Mouse (Mus musculus) G1E (cell line): Measurements from ENCODE around the gene Ublcp1. TPM values are rescaled to one million over a fixed set of nuclear protein-coding genes. Genes with fewer than 3 reads are reported as not detected.

Experiments
- ATAC-seq: 2 replicates; pipeline ENCODE4 v1.8.0; 2016; ENCODE audit warnings: mild to moderate bottlenecking; ENCODE audit not compliant: insufficient number of reproducible peaks, poor library complexity, low FRiP score, severe bottlenecking; ENCODE audit errors: extremely low read depth
- DNase-seq: peaks from one replicate; pipeline ENCODE4 v3.0.0; 2012; ENCODE audit warnings: low spot score
- H3K27me3 ChIP-seq: 2 replicates; pipeline ENCODE4 v1.6.1; 2012; ENCODE audit warnings: mild to moderate bottlenecking, low read length, inconsistent platforms; ENCODE audit not compliant: insufficient read depth
- H3K36me3 ChIP-seq: replicated peaks from 2 replicates; pipeline ENCODE3; 2012; ENCODE audit warnings: mild to moderate bottlenecking, inconsistent platforms
- H3K4me1 ChIP-seq: 2 replicates; pipeline ENCODE4 v1.6.1; 2012; ENCODE audit warnings: low read depth, low read length, inconsistent platforms, mixed read lengths; ENCODE audit not compliant: insufficient read depth
- H3K4me3 ChIP-seq: 2 replicates; pipeline ENCODE4 v1.5.1; 2012; ENCODE audit warnings: low read depth, mild to moderate bottlenecking, inconsistent platforms, low read length, moderate library complexity, mixed read lengths
- H3K9me3 ChIP-seq: replicated peaks from 2 replicates; pipeline ENCODE4 v1.6.1; 2012; ENCODE audit warnings: inconsistent platforms
- CTCF ChIP-seq: IDR thresholded peaks from 2 replicates; pipeline ENCODE4 v1.5.1; 2012; ENCODE audit warnings: low read depth, low read length, inconsistent platforms, mixed read lengths
- GATA1 ChIP-seq: IDR thresholded peaks from 2 replicates; pipeline ENCODE4 v1.6.1; 2012; ENCODE audit warnings: borderline replicate concordance, low read length, inconsistent platforms, mixed read lengths
- GATA2 ChIP-seq: IDR thresholded peaks from 2 replicates; pipeline ENCODE4 v1.6.1; 2012; ENCODE audit warnings: low read depth, low read length, inconsistent platforms, borderline replicate concordance
- POLR2AphosphoS5 ChIP-seq: IDR thresholded peaks from 2 replicates; pipeline ENCODE4 v1.6.1; 2012; ENCODE audit warnings: low read depth, low read length, inconsistent platforms; ENCODE audit not compliant: insufficient replicate concordance
- TAL1 ChIP-seq: conservative IDR thresholded peaks from 2 replicates; pipeline ENCODE4 v1.6.1; 2012; ENCODE audit warnings: low read depth, low read length, inconsistent platforms, mixed read lengths
- polyA plus RNA-seq: library from polyadenylated mRNA; stranded (reverse); fragments of >175 nt; gene quantifications from 2 replicates; pipeline ENCODE4 v1.2.3, GENCODE M21; 2012
- total RNA-seq, 2 experiments: library from RNA; stranded (forward) in 1 of 2; stranded (reverse) in 1 of 2; fragments of 200-1000 nt in 1 of 2; fragments of >200 nt in 1 of 2; fragmentation: Nextera tagmentation in 1 of 2; gene quantifications; 2 replicates each; pipeline ENCODE4 v1.2.3; 2014 to 2017

Ublcp1 gene
- total and polyA plus RNA-seq, 3 experiments, result 2.8 to 53.4 (median 50.9) TPM

DNA sequence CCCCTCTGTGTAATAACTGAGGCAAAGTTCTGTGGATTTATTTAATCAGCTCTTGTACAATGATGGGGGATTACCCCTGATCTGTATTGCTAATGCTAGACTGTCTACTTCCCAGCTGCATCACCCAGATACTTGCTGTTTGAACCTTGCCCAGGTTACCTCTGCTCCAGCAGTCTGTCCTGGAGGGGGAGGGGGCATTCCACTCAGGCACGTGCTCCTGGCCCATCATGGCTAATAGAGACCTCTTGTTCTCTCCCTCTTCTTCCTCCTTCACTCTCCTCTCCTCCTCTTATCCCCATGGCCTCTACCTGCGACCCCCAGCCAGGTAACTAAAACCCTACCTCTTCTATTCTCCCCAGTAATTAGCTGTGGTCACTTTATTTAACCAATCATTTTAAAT, 44.4 kb upstream of the Ublcp1 start:
- Histone ChIP-seq H3K9me3 (no peaks in the 10 kb centered on the region), H3K4me1 (peaks cover 54% of the 10 kb centered on the region), H3K36me3 (peaks cover 2% of the 10 kb centered on the region), H3K4me3 (no peak overlapping the region), H3K27me3 (no peaks in the 10 kb centered on the region)
- ATAC-seq (no peak), DNase-seq (no peak)
- TF ChIP-seq GATA1, result no peak
- no peak for TF ChIP-seq POLR2AphosphoS5
- no peak for TF ChIP-seq GATA2
- TF ChIP-seq TAL1, result no peak
- TF ChIP-seq CTCF, result no peak

DNA sequence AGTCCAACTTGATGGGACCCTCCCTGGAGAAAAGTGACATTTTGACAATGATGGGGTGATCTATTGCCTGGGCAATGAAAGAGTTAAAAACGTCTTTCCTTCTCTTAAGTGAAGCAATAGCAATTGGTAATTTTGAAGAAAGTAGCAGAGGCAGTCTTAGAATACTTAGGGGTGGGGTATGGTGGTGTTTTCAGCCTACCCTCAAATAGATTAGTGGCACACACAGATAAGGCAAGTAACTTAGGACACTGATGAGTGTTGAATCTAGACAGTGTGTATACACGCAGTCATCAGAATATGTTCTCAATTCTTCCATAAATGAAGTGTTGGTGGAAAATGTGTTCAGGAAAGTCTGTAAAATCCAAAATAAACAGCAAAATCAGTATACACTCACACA, 42.7 kb upstream of the Ublcp1 start:
- TF ChIP-seq TAL1 (no peak), POLR2AphosphoS5 (no peak), GATA1 (no peak), CTCF (no peak), GATA2 (no peak)
- Histone ChIP-seq H3K27me3 (no peaks in the 10 kb centered on the region), H3K4me1 (peaks cover 64% of the 10 kb centered on the region), H3K36me3 (peaks cover 2% of the 10 kb centered on the region), H3K4me3 (no peak overlapping the region), H3K9me3 (no peaks in the 10 kb centered on the region)
- ATAC-seq, result 0 out of 2 replicates have a peak, but pooled peaks have one; percentile 8
- peak; percentile 29 for DNase-seq

DNA sequence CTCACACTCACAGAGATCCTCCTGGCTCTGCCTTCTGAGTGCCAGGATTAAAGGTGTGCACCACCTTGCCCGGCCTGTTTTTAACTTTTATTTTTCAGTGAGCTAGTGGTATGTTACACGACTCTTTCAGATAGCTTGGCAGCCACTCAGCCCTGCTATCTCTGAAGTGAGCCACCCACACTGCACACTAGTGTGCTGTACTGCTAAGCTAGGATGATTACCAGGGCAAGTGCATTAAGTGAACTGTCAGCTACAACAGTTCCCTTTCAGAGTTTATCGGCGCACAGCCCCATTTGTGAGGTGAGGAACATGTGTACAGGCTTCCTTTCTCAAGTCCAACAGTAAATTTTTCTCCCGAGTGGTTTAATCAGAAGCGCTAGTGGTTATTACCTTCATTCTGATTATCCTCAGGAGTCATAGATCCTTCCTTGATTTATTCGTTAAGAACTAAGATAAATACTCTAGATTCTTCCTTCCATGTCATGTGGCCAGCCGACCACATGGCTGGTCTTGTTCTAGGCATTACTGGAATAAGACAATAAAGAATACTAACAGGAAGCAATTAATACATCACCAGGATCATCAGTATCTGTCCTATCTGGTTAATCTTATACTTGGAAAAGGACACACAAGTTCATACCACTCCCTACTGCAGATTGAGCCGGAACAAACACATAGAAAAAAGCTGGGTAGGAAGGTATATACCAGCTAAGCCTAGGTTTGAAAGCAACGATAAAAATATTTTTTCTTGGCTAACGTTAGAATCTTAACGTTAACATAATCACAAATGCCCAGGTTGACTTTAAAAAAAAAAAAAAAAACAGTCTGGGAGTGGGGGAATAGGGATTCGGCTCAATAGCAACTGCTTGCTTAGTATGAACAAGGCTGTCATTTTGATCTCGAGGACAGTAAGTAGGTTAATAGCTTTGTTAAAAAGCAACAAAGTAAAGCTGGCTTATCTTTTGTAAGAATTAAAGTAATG, 42.0 kb upstream of the Ublcp1 start:
- H3K4me1 ChIP-seq, result peaks cover 60% of the 10 kb centered on the region
- peak overlapping the region; percentile 32; the same call in 1 of the 2 replicates for H3K4me3 ChIP-seq
- ATAC-seq (peak; percentile 28; the same call in 1 of the 2 replicates), DNase-seq (no peak)
- H3K36me3 ChIP-seq, result peaks cover 2% of the 10 kb centered on the region
- no peaks in the 10 kb centered on the region for H3K27me3 ChIP-seq
- TF ChIP-seq TAL1 (no peak), CTCF (no peak), GATA2 (no peak), POLR2AphosphoS5 (no peak), GATA1 (no peak)
- no peaks in the 10 kb centered on the region for H3K9me3 ChIP-seq

DNA sequence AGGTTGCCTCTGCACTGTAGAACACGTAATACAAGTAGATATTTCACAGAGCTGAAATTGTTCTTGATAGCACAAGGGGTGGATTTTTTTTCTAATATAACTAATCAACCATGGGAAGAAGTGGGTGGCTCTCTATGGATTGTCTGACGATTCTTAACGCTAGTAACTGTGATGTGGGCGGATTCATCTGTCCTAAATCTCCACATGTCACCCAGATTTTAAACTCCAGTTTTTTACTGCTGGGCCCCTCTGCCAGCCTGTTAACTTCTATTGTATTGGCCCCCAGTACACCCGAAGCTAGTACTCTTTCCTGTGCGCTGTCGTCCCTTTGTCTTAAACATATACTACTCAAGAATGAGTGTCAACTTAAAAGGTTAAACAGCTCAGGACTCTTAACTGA, 40.1 kb upstream of the Ublcp1 start:
- peaks cover 56% of the 10 kb centered on the region for H3K4me1 ChIP-seq
- DNase-seq (no peak), ATAC-seq (no peak)
- H3K4me3 ChIP-seq, result no peak overlapping the region
- H3K36me3 ChIP-seq, result no peaks in the 10 kb centered on the region
- H3K27me3 ChIP-seq, result no peaks in the 10 kb centered on the region
- H3K9me3 ChIP-seq, result no peaks in the 10 kb centered on the region
- no peak for TF ChIP-seq TAL1
- no peak for TF ChIP-seq GATA2
- no peak for TF ChIP-seq CTCF
- TF ChIP-seq POLR2AphosphoS5, result no peak
- TF ChIP-seq GATA1, result no peak

DNA sequence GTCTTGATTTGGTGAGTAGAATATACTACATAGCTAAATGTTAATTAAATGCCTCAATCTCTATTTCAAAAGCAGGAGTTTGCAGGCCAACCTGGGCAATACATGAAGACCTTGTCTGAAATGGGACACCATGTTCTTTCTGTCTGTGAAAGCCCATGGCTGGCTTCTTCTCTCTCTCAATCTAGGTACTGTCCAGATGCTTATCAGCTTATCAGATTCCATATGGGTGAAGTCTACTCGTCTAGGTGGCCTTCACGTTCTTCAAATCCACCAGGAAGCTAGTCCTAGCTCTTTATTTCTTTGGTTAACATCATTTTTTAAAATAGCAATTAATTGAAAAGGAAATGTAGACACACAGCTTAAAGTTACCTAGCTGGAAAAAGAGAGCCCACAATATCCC, 39.6 kb upstream of the Ublcp1 start:
- no peak overlapping the region for H3K4me3 ChIP-seq

DNA sequence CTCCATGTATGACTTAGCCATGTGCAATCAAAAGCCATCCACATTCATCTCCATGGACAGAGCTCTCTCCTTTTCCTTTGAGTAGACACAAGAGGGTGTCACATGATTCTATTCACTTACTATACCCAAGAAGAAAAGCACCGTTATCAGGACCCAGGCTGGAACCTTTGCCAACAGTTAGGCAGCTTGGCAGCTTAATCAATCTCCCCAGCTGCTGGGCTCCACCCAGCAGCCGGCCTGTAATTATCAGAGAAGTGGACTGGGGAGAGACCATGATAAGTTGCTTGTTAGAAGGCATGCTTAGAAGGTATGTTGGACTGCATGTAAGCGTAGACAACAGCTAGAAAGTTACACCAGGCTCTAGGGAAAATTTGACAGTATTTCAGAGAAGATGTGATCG, 38.6 kb upstream of the Ublcp1 start:
- peak; percentile 86 for ATAC-seq
- peak; percentile 56 for DNase-seq
- no peaks in the 10 kb centered on the region for H3K36me3 ChIP-seq
- TF ChIP-seq POLR2AphosphoS5 (no peak), TAL1 (peak; percentile 77)
- H3K4me3 ChIP-seq, result no peak overlapping the region; the same call in 1 of the 2 replicates
- H3K4me1 ChIP-seq, result peaks cover 59% of the 10 kb centered on the region
- H3K27me3 ChIP-seq, result no peaks in the 10 kb centered on the region
- H3K9me3 ChIP-seq, result no peaks in the 10 kb centered on the region

More for the DNA sequence above, 39.6 kb upstream of the Ublcp1 start:
- H3K4me1 ChIP-seq, result peaks cover 56% of the 10 kb centered on the region
- DNase-seq (no peak), ATAC-seq (no peak)
- H3K27me3 ChIP-seq, result no peaks in the 10 kb centered on the region
- TF ChIP-seq POLR2AphosphoS5 (no peak), TAL1 (no peak), GATA2 (no peak), CTCF (no peak), GATA1 (no peak)
- no peaks in the 10 kb centered on the region for H3K9me3 ChIP-seq
- no peaks in the 10 kb centered on the region for H3K36me3 ChIP-seq
